Mouse (Mus musculus) kidney, postnatal 14 days (tissue): ENCODE measurements around the gene Fam240a.

Source experiments
- DNase-seq: peaks from one replicate; pipeline ENCODE4 v3.0.0; 2022; ENCODE audit warnings: mixed read lengths

Fam240a gene

DNA sequence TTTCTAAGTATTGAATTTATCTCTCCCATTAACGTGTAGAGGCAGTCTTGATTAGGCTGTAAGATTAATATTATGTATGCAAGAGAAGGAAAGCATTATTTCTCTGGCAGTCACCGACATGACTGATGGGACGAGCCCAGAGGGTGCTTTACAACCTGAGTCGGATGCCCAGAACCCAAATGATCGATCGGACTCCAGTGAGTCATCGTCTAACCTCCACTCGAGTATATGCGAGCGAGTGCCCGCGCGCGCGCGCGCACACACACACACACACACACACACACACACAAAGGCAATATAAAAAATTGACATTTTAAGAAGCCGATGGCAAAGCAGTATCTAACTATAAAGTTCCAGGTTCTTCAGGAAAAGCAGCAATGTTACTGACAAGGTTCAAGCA, 28.7 kb upstream of the Fam240a start:
- DNase-seq, result no peak

DNA sequence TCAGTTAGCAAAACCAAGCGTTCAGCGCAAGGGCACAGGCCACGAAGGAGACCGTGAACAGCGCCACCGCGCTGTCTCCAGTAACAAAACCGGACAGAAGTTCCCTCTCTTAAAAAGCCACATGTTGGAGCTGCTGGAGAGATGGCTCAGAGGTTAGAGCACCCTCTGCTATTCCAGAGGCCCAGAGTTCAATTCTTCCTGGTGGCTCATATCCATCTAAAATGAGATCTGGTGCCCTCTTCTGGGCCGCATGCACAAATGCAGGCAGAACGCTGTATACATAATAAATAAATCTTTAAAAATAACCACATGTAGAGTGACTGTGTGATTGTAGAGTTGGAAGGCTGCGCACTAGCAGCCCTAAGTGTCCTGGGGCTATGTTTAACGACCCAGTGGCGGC, 27.6 kb upstream of the Fam240a start:
- DNase-seq, result no peak

DNA sequence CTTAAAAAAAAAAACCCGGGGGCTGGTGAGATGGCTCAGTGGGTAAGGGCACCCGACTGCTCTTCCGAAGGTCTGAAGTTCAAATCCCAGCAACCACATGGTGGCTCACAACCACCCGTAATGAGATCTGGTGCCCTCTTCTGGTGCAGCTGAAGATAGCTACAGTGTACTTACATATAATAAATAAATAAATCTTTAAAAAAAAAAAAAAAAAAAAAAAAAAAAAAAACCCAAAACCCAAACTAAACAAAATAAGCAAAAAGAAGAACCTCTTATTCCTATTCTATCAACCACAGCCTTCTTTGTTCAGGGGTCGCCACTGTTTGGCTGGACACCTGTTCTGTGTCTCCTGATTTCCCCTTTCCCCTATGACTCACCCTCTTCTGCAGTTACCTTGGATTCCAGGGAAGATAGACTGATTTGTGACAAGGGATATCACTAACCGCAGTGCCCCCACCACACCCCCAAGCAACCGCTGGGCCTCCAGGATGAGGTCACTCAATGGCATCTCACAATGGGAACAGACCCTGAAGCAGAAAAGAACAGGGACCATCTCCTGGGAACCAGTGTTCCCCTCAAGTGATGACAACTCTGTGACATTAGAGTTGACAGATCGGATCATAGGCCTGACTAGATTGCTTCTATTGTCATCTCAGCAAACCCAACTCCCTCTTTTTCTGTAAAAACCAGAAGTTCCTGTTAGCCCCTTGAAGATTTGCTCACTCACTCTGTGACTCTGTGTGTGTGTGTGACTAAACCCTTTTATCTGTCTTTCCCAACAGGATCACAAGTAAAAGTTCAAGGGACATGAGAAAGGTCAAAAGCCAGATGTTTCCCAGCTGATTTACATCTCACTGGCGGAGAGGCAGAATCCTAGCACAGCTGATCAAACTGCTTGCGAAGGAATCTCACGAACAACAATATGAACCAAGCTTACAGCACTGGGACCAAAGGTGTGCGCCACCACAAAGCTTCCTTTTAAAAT, 21.1 kb upstream of the Fam240a start:
- DNase-seq, result peak; percentile 13

DNA sequence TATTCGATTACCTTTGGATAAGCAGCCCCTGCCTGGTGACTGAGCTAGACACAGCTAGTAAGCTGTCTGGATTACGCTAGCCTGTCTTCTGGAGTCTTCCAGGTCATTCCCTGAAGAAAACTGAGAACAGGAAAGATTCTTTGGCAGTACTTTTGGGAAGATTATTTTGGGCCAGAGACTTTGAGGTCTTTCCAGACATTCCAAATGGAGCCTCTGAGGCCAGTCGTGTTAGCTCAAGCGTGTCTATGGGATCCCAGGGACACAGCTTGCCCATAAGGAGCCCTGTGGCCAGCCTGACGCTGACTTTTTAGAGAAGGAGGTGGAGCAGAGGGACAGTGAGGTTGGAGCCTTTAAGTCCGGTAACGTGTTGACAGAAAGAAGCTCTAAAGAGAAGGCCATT, 19.3 kb upstream of the Fam240a start:
- DNase-seq, result no peak

DNA sequence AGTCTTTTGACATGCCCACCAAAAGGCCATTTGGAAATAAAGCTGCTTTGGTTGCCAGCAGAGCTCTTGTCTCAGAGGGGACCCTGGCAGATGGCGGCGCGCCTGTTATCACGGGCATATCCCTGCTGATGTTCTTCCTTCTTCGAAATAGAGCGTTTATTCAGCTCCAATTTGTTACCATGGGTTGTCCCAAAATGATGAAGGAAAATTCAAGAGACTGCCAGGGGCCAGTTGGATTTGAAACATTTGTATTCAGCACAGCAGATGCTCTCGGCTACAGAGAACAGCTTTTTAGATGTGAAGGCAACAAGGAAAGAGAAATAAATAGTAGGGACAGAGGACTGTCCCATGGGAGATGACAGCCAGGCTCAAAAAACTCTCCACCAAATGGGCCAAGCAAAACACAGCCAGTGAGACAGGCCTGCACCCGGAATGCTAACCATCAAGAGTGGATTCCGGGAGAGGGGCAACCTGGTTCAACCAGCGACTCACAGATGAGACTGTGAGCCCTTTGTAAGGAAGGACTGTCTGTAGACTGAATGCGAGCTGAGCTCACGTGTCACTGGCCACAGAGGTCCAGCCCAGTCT, 17.3 kb upstream of the Fam240a start:
- peak; percentile 29 for DNase-seq

DNA sequence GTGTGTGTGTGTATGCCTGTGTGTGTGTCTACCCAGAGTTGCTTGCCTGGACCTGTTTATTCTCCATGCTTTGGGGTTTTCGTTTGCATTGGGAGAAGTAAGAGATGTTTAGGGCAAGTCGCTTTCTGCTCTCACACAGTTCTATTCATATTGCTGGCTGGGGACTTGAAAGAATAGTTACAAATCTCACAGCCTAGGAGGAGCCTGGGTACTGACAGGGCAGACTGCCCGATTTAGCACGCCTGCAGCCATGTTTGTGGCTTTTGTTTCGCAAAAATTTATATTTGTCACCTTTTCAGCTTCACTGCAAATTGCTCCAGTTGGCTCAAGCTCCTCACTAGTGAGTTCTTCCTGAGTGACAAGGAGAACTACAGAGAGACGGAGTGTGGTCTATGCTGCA, 14.9 kb upstream of the Fam240a start:
- no peak for DNase-seq

DNA sequence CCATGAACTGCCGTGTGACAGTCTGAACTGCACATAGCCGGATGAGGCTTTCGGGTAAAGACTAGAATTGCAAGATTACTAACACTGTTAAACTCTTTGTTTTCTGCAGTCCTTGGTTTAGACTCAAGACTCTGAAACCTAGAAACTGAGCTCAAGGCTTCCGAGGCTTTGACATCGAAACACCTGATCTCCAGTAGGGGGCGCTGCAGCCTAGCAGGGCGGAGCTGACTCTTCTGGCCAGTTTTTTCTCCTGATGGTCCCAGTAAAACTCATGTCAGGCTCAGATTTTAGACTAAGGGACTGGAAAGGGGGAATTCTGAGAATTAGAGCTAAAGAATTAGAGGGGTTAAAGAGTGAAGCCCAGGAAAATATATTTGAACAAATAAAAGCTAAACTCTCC, 6.1 kb upstream of the Fam240a start:
- peak; percentile 73 for DNase-seq

DNA sequence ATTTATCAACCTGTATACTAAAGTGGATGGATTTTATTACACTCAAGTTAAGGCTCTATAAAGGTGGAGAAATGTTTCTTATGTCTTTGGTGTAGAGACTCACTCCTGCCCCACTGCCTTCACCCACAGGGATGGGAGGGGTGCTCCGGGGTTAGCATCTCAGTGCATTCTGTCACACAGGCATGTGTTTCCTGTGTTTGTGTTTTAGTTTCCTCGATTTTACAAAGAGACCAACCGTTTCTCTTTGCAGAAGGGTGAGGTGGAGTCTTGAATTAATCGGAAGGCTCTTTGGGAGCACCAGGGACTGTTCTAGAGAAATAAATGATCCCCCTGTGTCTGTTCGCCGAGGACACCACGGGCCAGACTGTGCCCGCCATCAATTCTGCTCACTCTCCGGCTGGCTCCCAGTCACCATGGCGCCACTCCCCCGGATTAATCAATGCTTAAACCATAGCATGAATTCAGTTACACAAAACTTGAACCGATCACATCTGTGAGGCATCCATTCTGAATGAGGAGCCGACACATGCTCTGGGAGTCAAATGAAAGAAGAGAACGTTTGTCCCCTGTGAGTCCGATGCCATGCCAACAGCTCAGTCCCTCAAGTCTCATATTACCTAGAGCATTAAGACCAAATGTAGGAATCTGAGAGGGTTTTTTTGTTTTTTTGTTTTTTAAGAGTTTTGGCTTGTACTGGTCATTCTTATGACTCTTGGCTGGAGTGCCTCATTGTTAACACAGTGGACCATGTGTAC, 4.2 kb upstream of the Fam240a start:
- DNase-seq, result peak; percentile 31

DNA sequence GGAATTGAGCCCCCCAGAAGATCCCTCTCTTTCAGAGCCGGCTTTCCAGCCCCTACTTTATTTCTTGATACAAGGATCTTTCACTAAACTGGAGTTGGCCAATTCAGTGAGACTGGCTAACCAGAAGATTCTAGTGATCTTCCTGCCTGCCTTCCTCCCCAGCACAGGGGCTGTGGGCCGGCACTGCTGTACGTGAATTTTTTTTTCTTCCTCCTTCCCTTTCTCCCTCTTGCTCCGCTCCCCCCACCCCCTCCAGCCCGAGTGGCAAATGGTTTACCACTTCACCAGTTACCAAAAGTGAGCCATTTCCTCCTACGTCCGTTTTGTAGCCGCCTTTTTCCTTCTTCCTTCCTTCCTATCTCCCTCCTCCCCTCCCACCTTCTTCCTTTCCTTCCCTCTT, 1.2 kb downstream of the Fam240a start:
- no peak for DNase-seq

DNA sequence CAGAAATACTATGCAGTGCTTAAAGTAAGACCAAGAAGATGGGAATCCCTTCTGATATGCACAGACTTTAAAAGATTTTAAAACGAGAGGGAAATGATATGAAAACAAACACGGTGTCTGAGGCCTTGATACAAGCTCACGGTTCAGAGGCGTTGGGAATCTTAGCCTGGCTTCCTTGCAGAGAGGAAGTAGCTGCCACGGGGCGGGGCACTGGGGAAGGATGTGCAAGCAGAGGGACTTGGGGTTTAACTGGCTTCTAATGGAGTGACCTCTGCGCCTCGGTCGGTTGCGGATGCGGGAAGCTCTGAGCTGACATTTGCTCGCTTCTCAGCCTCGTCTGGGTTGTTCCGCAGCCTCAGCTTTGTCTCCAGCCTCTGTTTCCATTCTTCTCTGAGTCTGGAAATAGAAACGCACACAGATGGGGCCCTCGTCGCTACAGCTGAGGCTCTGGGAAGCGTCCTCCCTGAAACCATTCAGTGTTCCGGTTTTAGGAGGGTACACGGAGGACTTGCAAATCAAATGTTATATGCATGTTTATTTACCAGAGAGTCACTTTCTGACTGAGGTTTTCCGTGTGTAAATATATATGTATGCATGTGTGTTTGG, 1.9 kb downstream of the Fam240a start:
- DNase-seq, result no peak

DNA sequence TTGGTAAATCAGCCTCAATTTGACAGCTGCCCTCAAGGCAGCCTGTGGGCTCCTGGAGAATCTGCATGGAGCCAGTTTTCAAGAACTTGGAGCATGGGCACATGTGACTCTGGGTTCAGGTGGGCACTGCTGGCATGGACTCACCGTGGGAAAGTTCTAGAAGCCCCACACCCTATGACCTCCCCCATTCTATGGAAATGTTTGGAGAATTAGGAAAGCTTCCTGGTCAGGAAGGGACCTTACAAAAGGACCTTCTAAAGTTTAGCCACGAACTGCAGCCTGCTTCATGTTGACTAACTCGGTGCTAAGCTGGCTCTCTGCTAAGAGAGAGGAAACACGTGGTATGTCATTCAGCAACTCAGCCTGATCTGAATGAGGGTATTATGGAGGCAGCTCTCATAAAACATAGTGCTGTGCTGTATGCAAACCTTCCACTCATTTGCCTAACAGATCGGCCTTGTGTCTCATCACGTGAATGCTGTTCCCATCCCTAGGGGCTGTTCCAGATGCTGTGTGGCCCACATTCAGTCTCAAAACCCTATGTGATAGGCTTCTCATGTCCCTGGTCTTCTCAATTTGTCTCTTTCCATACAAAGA, 7.2 kb downstream of the Fam240a start:
- DNase-seq, result no peak

DNA sequence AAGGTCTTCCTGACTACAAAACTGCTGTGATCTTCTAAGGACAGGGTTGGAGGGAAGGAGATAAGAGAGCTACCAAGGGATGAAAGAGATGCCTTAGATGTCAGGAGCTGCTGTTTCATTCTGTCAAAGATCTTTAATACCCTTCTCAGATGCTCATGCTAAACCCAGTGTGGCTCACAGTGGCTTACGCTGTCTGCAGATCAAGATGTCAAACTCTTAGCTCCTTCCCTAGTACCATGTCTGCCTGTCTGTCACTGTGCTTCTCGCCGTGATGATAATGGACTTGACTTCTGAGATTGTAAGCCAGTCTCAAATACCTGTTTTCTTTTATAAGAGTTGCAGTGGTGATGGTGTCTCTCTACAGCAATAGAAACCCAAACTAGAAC, 8.0 kb downstream of the Fam240a start:
- DNase-seq, result no peak

DNA sequence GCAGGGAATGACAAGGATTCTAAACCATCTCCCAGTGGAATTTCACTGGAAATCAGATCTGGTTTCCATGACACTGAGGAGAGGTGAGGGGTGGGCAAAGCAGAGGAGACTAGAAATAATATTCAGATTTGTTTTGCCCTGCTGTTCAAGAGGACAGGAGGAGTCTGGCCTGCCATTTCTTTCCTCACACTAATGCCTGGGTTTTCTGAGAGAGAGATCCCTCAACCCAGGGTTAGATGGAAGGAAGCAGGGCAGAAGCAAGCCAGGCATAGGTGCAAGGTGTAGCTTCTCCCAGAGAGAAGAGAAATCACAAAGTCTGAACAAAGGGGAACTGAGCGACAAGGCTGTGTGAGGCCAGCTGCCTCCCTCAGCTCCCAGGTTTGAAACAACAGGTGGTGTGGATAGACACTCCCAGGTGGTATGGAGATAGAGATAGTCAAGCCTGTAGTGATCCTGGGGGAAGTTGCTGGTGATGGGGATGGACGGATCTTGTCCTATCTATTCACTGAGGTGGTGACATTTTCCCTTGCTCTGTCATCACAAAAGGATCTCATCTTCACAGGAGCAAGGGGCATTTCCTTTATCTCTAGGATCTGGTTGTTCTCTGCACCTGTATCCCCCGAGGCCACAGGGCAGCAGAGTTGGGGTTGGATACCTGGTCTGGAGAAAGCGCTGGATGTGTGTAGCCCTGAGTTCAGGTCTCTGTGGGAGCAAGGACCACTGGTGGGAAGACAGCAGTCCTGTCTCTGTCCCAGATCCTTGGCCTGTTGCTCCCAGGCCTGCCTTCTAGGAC, 8.6 kb downstream of the Fam240a start:
- DNase-seq, result no peak

DNA sequence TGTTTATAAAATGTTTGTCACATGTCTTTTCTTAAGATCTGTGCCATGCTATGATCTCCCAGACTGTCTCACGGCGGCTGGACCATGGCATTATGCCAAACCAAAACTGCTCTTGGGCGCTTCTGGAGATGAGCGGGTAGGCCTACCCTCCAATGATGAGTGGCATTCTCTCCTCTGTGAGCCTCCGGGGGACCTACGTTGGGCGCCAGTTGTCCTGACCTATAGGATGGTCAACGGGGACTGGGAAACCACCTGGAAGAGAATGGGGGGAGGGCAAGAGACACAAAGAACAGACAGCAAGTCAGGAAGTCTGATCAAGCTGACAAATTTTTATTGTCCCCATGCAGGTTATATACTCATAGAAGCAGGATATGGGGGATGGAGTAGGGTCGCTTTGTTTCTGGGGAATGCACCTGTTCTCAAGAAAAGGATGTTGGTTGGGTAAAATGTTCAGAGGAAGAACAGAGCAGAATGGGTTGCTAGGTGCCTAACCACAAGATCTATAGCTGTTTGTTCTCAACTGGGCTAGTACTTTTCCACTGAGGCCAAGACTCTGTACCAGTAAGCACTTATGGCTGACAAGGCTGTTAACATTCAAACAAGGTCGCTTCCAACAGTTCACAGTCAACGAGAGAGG, 9.3 kb downstream of the Fam240a start:
- no peak for DNase-seq

DNA sequence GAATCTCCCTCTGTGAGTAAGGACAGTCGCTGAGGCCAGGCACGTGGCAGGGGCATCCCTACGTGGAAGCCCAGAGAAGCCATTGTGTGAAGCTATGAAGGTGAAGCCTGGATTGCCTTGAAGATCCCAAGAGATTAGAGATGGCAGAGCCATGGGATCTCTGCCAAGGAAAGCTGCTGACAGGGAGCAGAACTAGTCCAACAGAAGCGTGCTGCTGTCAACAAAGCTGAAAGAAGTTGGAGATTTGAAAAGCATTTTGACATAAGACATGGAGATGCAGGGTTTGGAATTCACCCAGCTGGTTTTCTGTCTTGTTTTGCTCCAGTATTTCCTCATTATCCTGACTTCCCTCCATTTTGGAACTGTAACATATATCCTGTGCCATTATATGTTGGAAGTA, 14.4 kb downstream of the Fam240a start:
- no peak for DNase-seq

DNA sequence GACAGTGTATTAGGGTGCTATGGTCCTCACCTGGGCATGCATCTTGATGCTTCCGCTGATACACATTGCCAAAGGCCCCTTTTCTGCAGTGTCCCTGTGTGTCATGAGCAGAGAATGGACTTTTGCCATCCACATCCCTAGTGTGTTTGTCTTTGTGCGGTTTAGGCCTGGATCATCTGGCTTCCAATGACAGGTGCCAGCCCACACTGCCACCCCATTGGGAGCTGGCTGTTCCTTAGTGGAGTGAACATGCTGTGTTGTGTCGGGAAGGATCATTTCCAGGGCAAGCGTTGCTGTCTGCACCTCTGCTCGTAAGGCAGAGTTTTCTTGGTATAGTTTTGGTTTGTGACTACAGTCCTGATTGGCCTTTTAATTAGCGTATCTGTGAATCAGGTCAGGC, 15.5 kb downstream of the Fam240a start:
- no peak for DNase-seq

DNA sequence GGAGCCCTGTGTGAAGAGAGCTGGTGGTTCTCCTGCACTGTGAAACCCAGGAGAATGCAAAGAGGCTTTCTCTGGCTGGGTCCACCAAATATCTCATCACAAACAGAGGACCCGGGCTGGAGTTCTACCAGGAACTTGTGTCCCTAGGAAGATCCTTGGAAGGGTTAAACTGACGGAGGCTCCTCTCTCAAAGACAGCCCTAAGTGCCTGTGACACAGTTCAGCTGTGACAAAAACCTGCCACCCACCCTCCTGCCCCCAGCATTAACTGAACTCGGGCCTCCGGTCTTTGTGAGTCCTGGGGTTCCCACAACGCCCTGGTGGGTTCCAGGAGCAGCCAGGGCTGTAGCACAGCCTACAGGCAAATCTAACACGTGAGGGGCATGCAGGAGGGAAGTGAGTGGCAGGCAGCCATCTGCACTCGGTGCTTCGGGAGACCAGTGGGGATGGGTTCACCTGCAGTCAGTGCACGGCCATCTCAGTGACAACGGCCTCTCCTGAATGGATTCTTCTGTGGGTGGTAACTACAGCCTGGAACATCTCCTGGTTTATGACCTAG, 17.1 kb downstream of the Fam240a start:
- DNase-seq, result no peak

DNA sequence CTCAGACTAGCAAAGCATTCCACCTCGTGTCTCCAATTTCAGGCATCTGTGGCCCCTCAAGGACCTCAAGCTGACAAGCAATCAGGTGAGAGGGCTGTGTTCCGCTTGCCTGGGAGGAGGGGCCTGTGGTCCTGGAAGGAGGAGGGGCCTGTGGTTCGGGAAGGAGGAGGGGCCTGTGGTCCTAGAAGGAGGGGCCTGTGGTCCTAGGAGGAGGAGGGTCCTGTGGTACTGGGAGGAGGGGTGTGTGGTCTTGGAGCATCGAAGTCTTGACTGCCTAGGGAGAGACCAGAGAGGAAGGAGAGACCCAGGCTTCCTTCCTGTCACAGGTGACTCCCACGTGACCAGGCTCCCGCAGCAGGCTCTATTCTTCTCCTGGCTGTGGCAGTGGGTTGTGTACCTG, 20.1 kb downstream of the Fam240a start:
- DNase-seq, result no peak

DNA sequence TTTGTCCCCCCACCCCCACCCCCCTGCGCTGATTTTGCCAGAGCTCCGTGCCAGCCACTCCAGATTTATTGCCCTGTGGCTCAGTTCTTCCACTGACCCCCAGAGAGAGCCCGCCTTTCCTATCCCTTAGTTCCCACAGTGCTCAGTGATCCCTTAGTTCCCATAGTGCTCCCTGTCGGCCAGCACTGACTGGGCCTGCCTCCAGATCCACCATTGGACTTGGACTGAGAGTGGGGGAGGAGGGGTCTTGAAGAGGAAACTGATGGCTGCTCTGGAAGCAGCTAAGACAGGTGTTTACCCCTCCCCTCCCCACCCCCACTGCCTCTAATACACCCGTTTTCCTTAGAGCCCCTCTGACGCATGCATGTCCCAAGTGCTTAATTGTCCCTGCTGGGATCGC, 20.7 kb downstream of the Fam240a start:
- DNase-seq, result no peak

DNA sequence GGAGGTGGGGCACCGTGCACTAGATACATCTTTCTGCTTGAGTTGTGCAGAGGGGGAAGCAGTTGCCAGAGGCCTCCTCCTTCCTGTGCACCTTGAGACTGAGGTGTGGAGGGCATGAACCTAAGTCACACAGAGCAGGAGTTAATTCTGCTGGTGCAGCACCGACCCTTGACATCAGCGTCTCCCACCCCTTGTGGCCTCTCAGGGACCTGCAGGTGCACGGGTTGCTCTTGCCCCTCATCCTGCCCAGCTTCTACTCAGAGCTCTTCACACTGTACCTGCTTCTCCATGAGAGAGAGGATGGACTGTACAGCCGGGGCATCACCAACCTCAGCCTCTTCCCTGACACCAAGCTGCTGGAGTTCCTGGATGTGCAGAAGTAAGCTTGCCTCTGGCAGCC, 21.2 kb downstream of the Fam240a start:
- no peak for DNase-seq

DNA sequence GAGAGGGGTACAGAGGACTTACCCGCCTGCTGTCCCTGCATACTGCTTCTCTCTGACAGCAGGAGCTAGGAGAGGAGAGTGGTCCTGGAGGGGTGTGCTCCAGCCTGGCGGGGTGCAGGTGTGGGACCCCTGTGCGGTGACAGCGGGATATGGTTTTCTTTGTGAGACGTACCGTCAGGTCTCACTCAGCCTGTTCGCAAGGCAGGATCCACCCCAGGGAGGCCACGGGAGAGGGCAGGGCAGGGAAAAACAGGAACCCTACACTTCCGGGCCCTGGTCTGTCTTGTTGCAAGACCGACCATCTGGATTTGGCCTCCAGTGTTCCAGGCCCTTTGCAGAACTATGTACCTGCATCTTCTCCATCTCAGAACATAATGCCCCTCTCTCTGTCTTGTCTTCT, 23.2 kb downstream of the Fam240a start:
- DNase-seq, result no peak
